Mouse (Mus musculus) neural tube, embryonic 13.5 days (tissue): ENCODE measurements around the gene Zbtb11. TPM values are rescaled to one million over a fixed set of nuclear protein-coding genes. Genes with fewer than 3 reads are reported as not detected.
A peak's percentile ranks its signal among the peaks of the same experiment; 100 is the strongest.
"Not testable (repeated sequence)": the region's sequence is repeated elsewhere in the genome, so short reads cannot be mapped to it uniquely, and the experiment has no call there.

Source experiments
- ATAC-seq: fragments of 200-750 bp; cut with Nextera tagmentation; 2 replicates; pipeline ENCODE4 v1.8.0; 2017; ENCODE audit warnings: low read depth, mild to moderate bottlenecking, moderate TSS enrichment, moderate library complexity
- H3K27ac ChIP-seq: fragments of 300-500 bp; sonication (generic); replicated peaks from 2 replicates; pipeline ENCODE4 v1.5.1; 2015; ENCODE audit warnings: moderate library complexity, mild to moderate bottlenecking, inconsistent platforms
- H3K27me3 ChIP-seq: fragments of 300-500 bp; sonication (generic); 2 replicates; pipeline ENCODE4 v1.6.1; 2015; ENCODE audit warnings: mild to moderate bottlenecking, inconsistent platforms
- H3K36me3 ChIP-seq: fragments of 300-500 bp; sonication (generic); 2 replicates; pipeline ENCODE4 v1.6.1; 2015; ENCODE audit warnings: mild to moderate bottlenecking, inconsistent platforms
- H3K4me1 ChIP-seq: fragments of 300-500 bp; sonication (generic); replicated peaks from 2 replicates; pipeline ENCODE4 v1.6.1; 2015; ENCODE audit warnings: inconsistent platforms
- H3K4me2 ChIP-seq: fragments of 300-500 bp; sonication (generic); 2 replicates; pipeline ENCODE4 v1.6.1; 2015; ENCODE audit warnings: inconsistent platforms, mild to moderate bottlenecking, moderate library complexity
- H3K4me3 ChIP-seq: fragments of 300-500 bp; sonication (generic); 2 replicates; pipeline ENCODE4 v1.5.1; 2015; ENCODE audit warnings: mild to moderate bottlenecking, inconsistent platforms
- H3K9ac ChIP-seq: fragments of 300-500 bp; sonication (generic); 2 replicates; pipeline ENCODE4 v1.6.1; 2015; ENCODE audit warnings: moderate library complexity, mild to moderate bottlenecking, inconsistent platforms
- H3K9me3 ChIP-seq: fragments of 300-500 bp; sonication (generic); 2 replicates; pipeline ENCODE4 v1.6.1; 2016; ENCODE audit warnings: inconsistent platforms
- WGBS: fragments of 180-500 bp; shearing (Covaris S2); methylation state at CpG from one replicate; pipeline ENCODE4 v1.1.7; 2015; 5-methylcytosine and 5-hydroxymethylcytosine counted together
- polyA plus RNA-seq: library from polyadenylated mRNA; unstranded; fragments of >200 nt; fragmentation: Nextera tagmentation; extraction: Ambion mirVana; gene quantifications from 2 replicates; pipeline ENCODE4 v1.2.1, GENCODE M21; 2015

The Zbtb11 gene
- 19.3 and 23.2 TPM in 2 replicates for polyA plus RNA-seq

- Histone ChIP-seq H3K4me1 (peaks cover 49% of the 10 kb centered on the region), H3K9me3 (no peaks in the 10 kb centered on the region), H3K9ac (peak within 1 kb of the TSS; percentile 95), H3K4me3 (peak within 1 kb of the TSS; percentile 99), H3K27me3 (no peaks in the 10 kb centered on the region), H3K4me2 (peak within 1 kb of the TSS; percentile 87), H3K27ac (peak within 1 kb of the TSS; percentile 90), H3K36me3 (peaks cover 44% of the 10 kb centered on the region)
- WGBS = under 1% methylated on average over 85 of the region's 86 CpGs
- peak; percentile 99 for ATAC-seq
These were observed at the start of gene Zbtb11 for GRCm38 (mm10) chr16:55973431-55974255. Gene Zbtb11, plus strand, starts transcription at chr16:55973883.

GRCm38 (mm10) chr16:55924010-55924409 is 49.7 kb upstream of the Zbtb11 start:
- Histone ChIP-seq H3K9ac (no peak overlapping the region), H3K27ac (no peak overlapping the region), H3K27me3 (no peaks in the 10 kb centered on the region), H3K4me1 (no peaks in the 10 kb centered on the region), H3K9me3 (no peaks in the 10 kb centered on the region), H3K4me2 (no peak overlapping the region), H3K36me3 (peaks cover 74% of the 10 kb centered on the region), H3K4me3 (no peak overlapping the region)
- no peak for ATAC-seq
- 93% methylated on average over 4 of the region's 4 CpGs for WGBS

GRCm38 (mm10) chr16:55933681-55934343 is 39.9 kb upstream of the Zbtb11 start:
- Histone ChIP-seq H3K4me3 (peak overlapping the region; percentile 84), H3K4me1 (peaks cover 11% of the 10 kb centered on the region), H3K9me3 (no peaks in the 10 kb centered on the region), H3K4me2 (peak overlapping the region; percentile 68), H3K27ac (peak overlapping the region; percentile 75), H3K27me3 (no peaks in the 10 kb centered on the region), H3K36me3 (peaks cover 14% of the 10 kb centered on the region), H3K9ac (peak overlapping the region; percentile 82)
- peak; percentile 62 for ATAC-seq
- WGBS = 1% methylated on average over 32 of the region's 32 CpGs

GRCm38 (mm10) chr16:55934453-55935037 is 39.1 kb upstream of the Zbtb11 start, which contains the start of gene Cep97:
Gene Cep97, minus strand, starts transcription at chr16:55934855.
- Histone ChIP-seq H3K9ac (peak within 1 kb of the TSS; percentile 82), H3K36me3 (peaks cover 6% of the 10 kb centered on the region), H3K27ac (peak within 1 kb of the TSS; percentile 75), H3K4me2 (peak within 1 kb of the TSS; percentile 68), H3K4me3 (peak within 1 kb of the TSS; percentile 84), H3K9me3 (no peaks in the 10 kb centered on the region), H3K4me1 (peaks cover 11% of the 10 kb centered on the region), H3K27me3 (no peaks in the 10 kb centered on the region)
- ATAC-seq = peak; percentile 100
- under 1% methylated on average over 24 of the region's 24 CpGs for WGBS

GRCm38 (mm10) chr16:55938761-55939160 is 34.9 kb upstream of the Zbtb11 start:
- H3K36me3 ChIP-seq = no peaks in the 10 kb centered on the region
- no peak for ATAC-seq
- 92% methylated on average over 4 of the region's 4 CpGs for WGBS
- no peak overlapping the region for H3K4me3 ChIP-seq
- H3K27ac ChIP-seq = no peak overlapping the region
- no peak overlapping the region for H3K9ac ChIP-seq
- H3K9me3 ChIP-seq = no peaks in the 10 kb centered on the region
- H3K4me1 ChIP-seq = no peaks in the 10 kb centered on the region
- H3K4me2 ChIP-seq = no peak overlapping the region
- no peaks in the 10 kb centered on the region for H3K27me3 ChIP-seq

- no peaks in the 10 kb centered on the region for H3K27me3 ChIP-seq
- H3K27ac ChIP-seq = no peak overlapping the region
- no peaks in the 10 kb centered on the region for H3K36me3 ChIP-seq
- H3K9ac ChIP-seq = no peak overlapping the region
- no peak overlapping the region for H3K4me3 ChIP-seq
- ATAC-seq = no peak
- H3K4me1 ChIP-seq = no peaks in the 10 kb centered on the region
- no peaks in the 10 kb centered on the region for H3K9me3 ChIP-seq
- H3K4me2 ChIP-seq = no peak overlapping the region
- 84% methylated on average over 6 of the region's 6 CpGs for WGBS
These were observed 34.0 kb upstream of the Zbtb11 start for GRCm38 (mm10) chr16:55939703-55940102.

- Histone ChIP-seq H3K9me3 (no peaks in the 10 kb centered on the region), H3K4me3 (no peak overlapping the region), H3K36me3 (no peaks in the 10 kb centered on the region), H3K9ac (no peak overlapping the region), H3K27ac (no peak overlapping the region), H3K4me2 (no peak overlapping the region), H3K27me3 (no peaks in the 10 kb centered on the region), H3K4me1 (no peaks in the 10 kb centered on the region)
- WGBS = 94% methylated on average over 4 of the region's 4 CpGs
- no peak for ATAC-seq
These were observed 32.9 kb upstream of the Zbtb11 start for GRCm38 (mm10) chr16:55940781-55941180.

- no peak for ATAC-seq
- Histone ChIP-seq H3K9ac (no peak overlapping the region), H3K27me3 (no peaks in the 10 kb centered on the region), H3K27ac (no peak overlapping the region), H3K36me3 (no peaks in the 10 kb centered on the region), H3K4me1 (no peaks in the 10 kb centered on the region), H3K9me3 (no peaks in the 10 kb centered on the region), H3K4me3 (no peak overlapping the region), H3K4me2 (no peak overlapping the region)
- WGBS = 86% methylated on average over 3 of the region's 3 CpGs
These were observed 26.4 kb upstream of the Zbtb11 start for GRCm38 (mm10) chr16:55947266-55947665.

GRCm38 (mm10) chr16:55947876-55948410 is 25.7 kb upstream of the Zbtb11 start:
- not testable (repeated sequence) for H3K4me3 ChIP-seq, H3K4me2 ChIP-seq, H3K9ac ChIP-seq, H3K27me3 ChIP-seq, H3K4me1 ChIP-seq, ATAC-seq, H3K27ac ChIP-seq, H3K36me3 ChIP-seq, H3K9me3 ChIP-seq
- WGBS = 91% methylated on average over 2 of the region's 2 CpGs

- WGBS = 71% methylated on average over 7 of the region's 7 CpGs
- Histone ChIP-seq H3K4me3 (no peak overlapping the region), H3K27ac (no peak overlapping the region), H3K4me1 (no peaks in the 10 kb centered on the region), H3K4me2 (no peak overlapping the region), H3K36me3 (no peaks in the 10 kb centered on the region), H3K9ac (no peak overlapping the region), H3K27me3 (no peaks in the 10 kb centered on the region), H3K9me3 (no peaks in the 10 kb centered on the region)
- no peak for ATAC-seq
These were observed 24.7 kb upstream of the Zbtb11 start for GRCm38 (mm10) chr16:55948963-55949362.

GRCm38 (mm10) chr16:55950462-55950861 is 23.2 kb upstream of the Zbtb11 start:
- ATAC-seq = peak; percentile 8; the same call in 1 of the 2 replicates

More at GRCm38 (mm10) chr16:55950462-55950861, 23.2 kb upstream of the Zbtb11 start:
- no peak overlapping the region for H3K27ac ChIP-seq
- H3K27me3 ChIP-seq = no peaks in the 10 kb centered on the region
- no peaks in the 10 kb centered on the region for H3K9me3 ChIP-seq
- no peak overlapping the region for H3K4me3 ChIP-seq
- H3K4me2 ChIP-seq = no peak overlapping the region
- no peaks in the 10 kb centered on the region for H3K36me3 ChIP-seq
- WGBS = 76% methylated on average over 3 of the region's 3 CpGs
- no peaks in the 10 kb centered on the region for H3K4me1 ChIP-seq
- no peak overlapping the region for H3K9ac ChIP-seq
